Mouse (Mus musculus): Measurements from ENCODE around the gene Tas2r144. TPM values are rescaled to one million over a fixed set of nuclear protein-coding genes. Genes with fewer than 3 reads are reported as not detected.

Gene Tas2r144
- polyA plus RNA-seq, 1 experiment from 2014 or later = not detected

Other genes with a start within 250 kb of the Tas2r144 start
- not detected in 2 replicates for gene Sval3, start 247.2 kb upstream of the Tas2r144 start, polyA plus RNA-seq (2015; fragmentation: Nextera tagmentation; extraction: Ambion mirVana)
- gene Sva, start 176.9 kb upstream of the Tas2r144 start, polyA plus RNA-seq (2015; fragmentation: Nextera tagmentation; extraction: Ambion mirVana) = not detected in 2 replicates
- not detected in 2 replicates for gene Tas2r139, start 74.4 kb upstream of the Tas2r144 start, polyA plus RNA-seq (2015; fragmentation: Nextera tagmentation; extraction: Ambion mirVana)
- gene Gstk1, start 30.6 kb downstream of the Tas2r144 start, polyA plus RNA-seq (2015; fragmentation: Nextera tagmentation; extraction: Ambion mirVana) = 22.6 and 25.6 TPM in 2 replicates
- gene Tmem139, start 46.6 kb downstream of the Tas2r144 start, polyA plus RNA-seq (2015; fragmentation: Nextera tagmentation; extraction: Ambion mirVana) = 0.93 and 0.99 TPM in 2 replicates
- gene Casp2, start 49.7 kb downstream of the Tas2r144 start, polyA plus RNA-seq (2015; fragmentation: Nextera tagmentation; extraction: Ambion mirVana) = 63.0 and 64.7 TPM in 2 replicates
- 0.32 and 0.46 TPM in 2 replicates for gene Clcn1, start 71.4 kb downstream of the Tas2r144 start, polyA plus RNA-seq (2015; fragmentation: Nextera tagmentation; extraction: Ambion mirVana)
- gene Fam131b, start 109.3 kb downstream of the Tas2r144 start, polyA plus RNA-seq (2015; fragmentation: Nextera tagmentation; extraction: Ambion mirVana) = 0.45 and 0.56 TPM in 2 replicates
- gene Zyx, start 134.3 kb downstream of the Tas2r144 start, polyA plus RNA-seq (2015; fragmentation: Nextera tagmentation; extraction: Ambion mirVana) = 118 and 123 TPM in 2 replicates
- gene Epha1, start 157.9 kb downstream of the Tas2r144 start, polyA plus RNA-seq (2015; fragmentation: Nextera tagmentation; extraction: Ambion mirVana) = 8.9 and 9.4 TPM in 2 replicates
- not detected in 2 replicates for gene Tas2r143, start 184.9 kb downstream of the Tas2r144 start, polyA plus RNA-seq (2015; fragmentation: Nextera tagmentation; extraction: Ambion mirVana)
- not detected in 2 replicates for gene Tas2r135, start 190.1 kb downstream of the Tas2r144 start, polyA plus RNA-seq (2015; fragmentation: Nextera tagmentation; extraction: Ambion mirVana)
- not detected in 2 replicates for gene Tas2r126, start 219.2 kb downstream of the Tas2r144 start, polyA plus RNA-seq (2015; fragmentation: Nextera tagmentation; extraction: Ambion mirVana)
- not detected in 2 replicates for gene Olfr458, start 249.9 kb downstream of the Tas2r144 start, polyA plus RNA-seq (2015; fragmentation: Nextera tagmentation; extraction: Ambion mirVana)

Measured in limb, embryonic 13.5 days (tissue).